Mouse (Mus musculus): ENCODE data around the gene Sox12. TPM values are rescaled to one million over a fixed set of nuclear protein-coding genes. Genes with fewer than 3 reads are reported as not detected.

Gene Sox12
- polyA plus RNA-seq, 1 experiment from 2014 or later: 15.0 TPM

GRCm38 (mm10) chr2:152413765-152414584 is 16.1 kb upstream of the Sox12 start:
- ATAC-seq (ENCODE audit: insufficient number of reproducible peaks, insufficient read depth, low FRiP score, low read depth): 0 out of 2 replicates have a peak, but pooled peaks have one; percentile 2
- Histone ChIP-seq H3K27ac (replicated peaks in 1 of 2; ENCODE audit: control insufficient read depth in 1 of 2, insufficient read depth in 1 of 2, low read depth in 2 of 2, low read length in 2 of 2) (peak overlapping the region; percentile 96 to 99), H3K9ac (ENCODE audit: low read length) (peak overlapping the region; percentile 100), H3K4me1 (ENCODE audit: control insufficient read depth in 2 of 2, insufficient read depth in 2 of 2, low read length in 2 of 2) (peaks cover 21 to 33% of the 10 kb centered on the region in 2 experiments), H3K4me2 (ENCODE audit: low read length) (peak overlapping the region; percentile 93), H3K9me3 (ENCODE audit: control insufficient read depth, low read length) (0 out of 2 replicates have a peak, but pooled peaks cover 6% of the 10 kb centered on the region), H3K27me3 (ENCODE audit: control insufficient read depth, insufficient read depth, low read length) (no peaks in the 10 kb centered on the region), H3K36me3 (ENCODE audit: control insufficient read depth, insufficient read depth, low read length) (peaks cover 7% of the 10 kb centered on the region; the same call in 1 of the 2 replicates), H3K4me3 (ENCODE audit: control insufficient read depth in 1 of 2, insufficient read depth in 1 of 2, low read depth in 1 of 2, low read length in 2 of 2) (peak overlapping the region; percentile 82 to 94)
- under 1% methylated on average over 86 of the region's 86 CpGs for WGBS

GRCm38 (mm10) chr2:152413158-152413764 is 15.4 kb upstream of the Sox12 start:
- H3K4me1 ChIP-seq (ENCODE audit: control insufficient read depth in 2 of 2, insufficient read depth in 2 of 2, low read length in 2 of 2): peaks cover 21 to 33% of the 10 kb centered on the region in 2 experiments
- H3K9me3 ChIP-seq (ENCODE audit: control insufficient read depth, low read length): 0 out of 2 replicates have a peak, but pooled peaks cover 6% of the 10 kb centered on the region
- H3K27me3 ChIP-seq (ENCODE audit: control insufficient read depth, insufficient read depth, low read length): no peaks in the 10 kb centered on the region
- peak overlapping the region; percentile 82 to 94 for H3K4me3 ChIP-seq (ENCODE audit: control insufficient read depth in 1 of 2, insufficient read depth in 1 of 2, low read depth in 1 of 2, low read length in 2 of 2)
- H3K36me3 ChIP-seq (ENCODE audit: control insufficient read depth, insufficient read depth, low read length): peaks cover 7% of the 10 kb centered on the region; the same call in 1 of the 2 replicates
- H3K27ac ChIP-seq (replicated peaks in 1 of 2; ENCODE audit: control insufficient read depth in 1 of 2, insufficient read depth in 1 of 2, low read depth in 2 of 2, low read length in 2 of 2): peak overlapping the region; percentile 96 to 99
- WGBS: 1% methylated on average over 21 of the region's 21 CpGs
- peak overlapping the region; percentile 100 for H3K9ac ChIP-seq (ENCODE audit: low read length)
- peak overlapping the region; percentile 93 for H3K4me2 ChIP-seq (ENCODE audit: low read length)
- ATAC-seq (ENCODE audit: insufficient number of reproducible peaks, insufficient read depth, low FRiP score, low read depth): no peak

GRCm38 (mm10) chr2:152412526-152413157 is 14.8 kb upstream of the Sox12 start:
- peaks cover 21 to 33% of the 10 kb centered on the region in 2 experiments for H3K4me1 ChIP-seq (ENCODE audit: control insufficient read depth in 2 of 2, insufficient read depth in 2 of 2, low read length in 2 of 2)
- H3K9me3 ChIP-seq (ENCODE audit: control insufficient read depth, low read length): 0 out of 2 replicates have a peak, but pooled peaks cover 6% of the 10 kb centered on the region
- ATAC-seq (ENCODE audit: insufficient number of reproducible peaks, insufficient read depth, low FRiP score, low read depth): no peak
- H3K36me3 ChIP-seq (ENCODE audit: control insufficient read depth, insufficient read depth, low read length): peaks cover 7% of the 10 kb centered on the region; the same call in 1 of the 2 replicates
- H3K27ac ChIP-seq (replicated peaks in 1 of 2; ENCODE audit: control insufficient read depth in 1 of 2, insufficient read depth in 1 of 2, low read depth in 2 of 2, low read length in 2 of 2): peak overlapping the region; percentile 96 to 99
- no peaks in the 10 kb centered on the region for H3K27me3 ChIP-seq (ENCODE audit: control insufficient read depth, insufficient read depth, low read length)
- H3K4me3 ChIP-seq (ENCODE audit: control insufficient read depth in 1 of 2, insufficient read depth in 1 of 2, low read depth in 1 of 2, low read length in 2 of 2): peak overlapping the region; percentile 82 to 94
- H3K4me2 ChIP-seq (ENCODE audit: low read length): peak overlapping the region; percentile 93
- WGBS: 3% methylated on average over 15 of the region's 15 CpGs
- peak overlapping the region; percentile 100 for H3K9ac ChIP-seq (ENCODE audit: low read length)

- peaks cover 22 to 36% of the 10 kb centered on the region in 2 experiments for H3K4me1 ChIP-seq (ENCODE audit: control insufficient read depth in 2 of 2, insufficient read depth in 2 of 2, low read length in 2 of 2)
- no peak for ATAC-seq (ENCODE audit: insufficient number of reproducible peaks, insufficient read depth, low FRiP score, low read depth)
- H3K4me2 ChIP-seq (ENCODE audit: low read length): peak overlapping the region; percentile 93
- H3K4me3 ChIP-seq (ENCODE audit: control insufficient read depth in 1 of 2, insufficient read depth in 1 of 2, low read depth in 1 of 2, low read length in 2 of 2): peak overlapping the region; percentile 82 to 94
- H3K27ac ChIP-seq (replicated peaks in 1 of 2; ENCODE audit: control insufficient read depth in 1 of 2, insufficient read depth in 1 of 2, low read depth in 2 of 2, low read length in 2 of 2): peak overlapping the region; percentile 96 to 99
- 9% methylated on average over 7 of the region's 7 CpGs for WGBS
- peaks cover 7% of the 10 kb centered on the region; the same call in 1 of the 2 replicates for H3K36me3 ChIP-seq (ENCODE audit: control insufficient read depth, insufficient read depth, low read length)
- H3K27me3 ChIP-seq (ENCODE audit: control insufficient read depth, insufficient read depth, low read length): no peaks in the 10 kb centered on the region
- 0 out of 2 replicates have a peak, but pooled peaks cover 6% of the 10 kb centered on the region for H3K9me3 ChIP-seq (ENCODE audit: control insufficient read depth, low read length)
- H3K9ac ChIP-seq (ENCODE audit: low read length): peak overlapping the region; percentile 100
These were observed 13.6 kb upstream of the Sox12 start for GRCm38 (mm10) chr2:152411471-152411870.

- Histone ChIP-seq H3K36me3 (ENCODE audit: control insufficient read depth, insufficient read depth, low read length) (peaks cover 7% of the 10 kb centered on the region; the same call in 1 of the 2 replicates), H3K27me3 (ENCODE audit: control insufficient read depth, insufficient read depth, low read length) (no peaks in the 10 kb centered on the region), H3K4me2 (ENCODE audit: low read length) (peak overlapping the region; percentile 93), H3K27ac (replicated peaks in 1 of 2; ENCODE audit: control insufficient read depth in 1 of 2, insufficient read depth in 1 of 2, low read depth in 2 of 2, low read length in 2 of 2) (peak overlapping the region; percentile 96 to 99), H3K4me1 (ENCODE audit: control insufficient read depth in 2 of 2, insufficient read depth in 2 of 2, low read length in 2 of 2) (peaks cover 24 to 38% of the 10 kb centered on the region in 2 experiments), H3K9me3 (ENCODE audit: control insufficient read depth, low read length) (0 out of 2 replicates have a peak, but pooled peaks cover under 1% of the 10 kb centered on the region), H3K9ac (ENCODE audit: low read length) (peak overlapping the region; percentile 100), H3K4me3 (ENCODE audit: control insufficient read depth in 1 of 2, insufficient read depth in 1 of 2, low read depth in 1 of 2, low read length in 2 of 2) (peak overlapping the region; percentile 82 to 94)
- peak; percentile 62 for ATAC-seq (ENCODE audit: insufficient number of reproducible peaks, insufficient read depth, low FRiP score, low read depth)
- WGBS: 0% methylated on average over 15 of the region's 15 CpGs
These were observed 13.1 kb upstream of the Sox12 start for GRCm38 (mm10) chr2:152410971-152411371.

GRCm38 (mm10) chr2:152409781-152410180 is 11.9 kb upstream of the Sox12 start:
- 70% methylated on average over 6 of the region's 6 CpGs for WGBS
- Histone ChIP-seq H3K4me1 (ENCODE audit: control insufficient read depth in 2 of 2, insufficient read depth in 2 of 2, low read length in 2 of 2) (peaks cover 22 to 37% of the 10 kb centered on the region in 2 experiments), H3K27ac (replicated peaks in 1 of 2; ENCODE audit: control insufficient read depth in 1 of 2, insufficient read depth in 1 of 2, low read depth in 2 of 2, low read length in 2 of 2) (peak overlapping the region; percentile 96 to 99), H3K36me3 (ENCODE audit: control insufficient read depth, insufficient read depth, low read length) (peaks cover 7% of the 10 kb centered on the region; the same call in 1 of the 2 replicates), H3K4me2 (ENCODE audit: low read length) (no peak overlapping the region), H3K9me3 (ENCODE audit: control insufficient read depth, low read length) (no peaks in the 10 kb centered on the region), H3K27me3 (ENCODE audit: control insufficient read depth, insufficient read depth, low read length) (no peaks in the 10 kb centered on the region), H3K9ac (ENCODE audit: low read length) (no peak overlapping the region), H3K4me3 (ENCODE audit: control insufficient read depth in 1 of 2, insufficient read depth in 1 of 2, low read depth in 1 of 2, low read length in 2 of 2) (no peak overlapping the region)
- no peak for ATAC-seq (ENCODE audit: insufficient number of reproducible peaks, insufficient read depth, low FRiP score, low read depth)

GRCm38 (mm10) chr2:152406126-152406525 is 8.3 kb upstream of the Sox12 start:
- Histone ChIP-seq H3K4me2 (ENCODE audit: low read length) (peak overlapping the region; percentile 67), H3K36me3 (ENCODE audit: control insufficient read depth, insufficient read depth, low read length) (no peaks in the 10 kb centered on the region), H3K27me3 (ENCODE audit: control insufficient read depth, insufficient read depth, low read length) (no peaks in the 10 kb centered on the region), H3K9me3 (ENCODE audit: control insufficient read depth, low read length) (no peaks in the 10 kb centered on the region), H3K9ac (ENCODE audit: low read length) (peak overlapping the region; percentile 64), H3K4me1 (ENCODE audit: control insufficient read depth in 2 of 2, insufficient read depth in 2 of 2, low read length in 2 of 2) (peaks cover 17 to 24% of the 10 kb centered on the region in 2 experiments), H3K4me3 (ENCODE audit: control insufficient read depth in 1 of 2, insufficient read depth in 1 of 2, low read depth in 1 of 2, low read length in 2 of 2) (peak overlapping the region; percentile 40 to 41), H3K27ac (replicated peaks in 1 of 2; ENCODE audit: control insufficient read depth in 1 of 2, insufficient read depth in 1 of 2, low read depth in 2 of 2, low read length in 2 of 2) (peak overlapping the region; percentile 70 to 71)
- 1% methylated on average over 19 of the region's 19 CpGs for WGBS
- peak; percentile 95 for ATAC-seq (ENCODE audit: insufficient number of reproducible peaks, insufficient read depth, low FRiP score, low read depth)

Data from heart, embryonic 14.5 days (tissue).